Mouse (Mus musculus) lung, adult 2 months (tissue): ENCODE measurements at regions not wholly inside any gene's neighbourhood (a gene's known extent, or its start where the extent isn't known, plus 50 kb on each side); places are given as distances from the start of the nearest gene placed in this dataset.

Experiments used
- DNase-seq: peaks from one replicate; pipeline ENCODE4 v3.0.0; 2022
- H3K4me1 ChIP-seq: fragments of 200-500 bp; 2 replicates; pipeline ENCODE4 v1.6.1; 2011; ENCODE audit warnings: low read length; ENCODE audit not compliant: control insufficient read depth, insufficient read depth
- H3K4me3 ChIP-seq: fragments of 200-500 bp; replicated peaks from 2 replicates; pipeline ENCODE3; 2011; ENCODE audit warnings: low read depth, mild to moderate bottlenecking, control low read depth, low read length; ENCODE audit errors: extremely low read depth
- CTCF ChIP-seq: fragments of 200-500 bp; IDR thresholded peaks from 2 replicates; pipeline ENCODE4 v1.5.1; 2011; ENCODE audit warnings: mild to moderate bottlenecking, low read length, control low read depth; ENCODE audit not compliant: insufficient read depth
- POLR2A ChIP-seq: fragments of 200-500 bp; IDR thresholded peaks from 2 replicates; pipeline ENCODE4 v1.6.1; 2011; ENCODE audit warnings: low read depth, mild to moderate bottlenecking, control low read depth, low read length, borderline replicate concordance; ENCODE audit errors: extremely low read depth
- whole genome bisulfite sequencing: fragments of 180-500 bp; shearing (Covaris S2); methylation state at CpG from one replicate; pipeline ENCODE4 v1.1.7; 2018; 5-methylcytosine and 5-hydroxymethylcytosine counted together

GRCm38 (mm10) chr9:47374086-47374485, 155.9 kb upstream of the Cadm1 start:
- Histone ChIP-seq H3K4me1 (no peaks in the 10 kb centered on the region), H3K4me3 (no peak overlapping the region)
- TF ChIP-seq CTCF (no peak), POLR2A (no peak)
- no peak for DNase-seq
- WGBS: 98% methylated on average over 7 of the region's 7 CpGs

DNA sequence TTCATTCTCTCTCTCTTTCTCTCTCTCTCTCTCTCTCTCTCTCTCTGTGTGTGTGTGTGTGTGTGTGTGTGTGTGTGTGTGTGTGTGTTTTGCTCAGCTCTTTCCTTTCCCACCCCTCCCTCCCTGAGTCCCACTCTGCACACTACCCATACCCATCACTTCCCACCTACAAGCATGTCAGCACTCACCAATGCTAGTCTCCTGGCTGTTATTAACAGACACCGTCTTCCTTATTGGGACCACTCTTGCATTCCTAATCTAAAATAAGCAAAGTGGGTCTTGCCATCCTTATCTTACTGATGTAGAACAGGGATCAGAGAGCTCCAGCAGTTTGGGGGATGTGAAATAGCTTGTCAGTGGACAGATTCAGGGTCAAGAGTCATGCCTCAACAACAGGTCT, 153.3 kb upstream of the Cadm1 start:
- DNase-seq: no peak
- no peak overlapping the region for H3K4me3 ChIP-seq
- no peaks in the 10 kb centered on the region for H3K4me1 ChIP-seq
- WGBS: 82% methylated on average over 1 of the region's 1 CpGs
- no peak for TF ChIP-seq CTCF
- TF ChIP-seq POLR2A: no peak

- 86% methylated on average over 5 of the region's 5 CpGs for WGBS
- Histone ChIP-seq H3K4me3 (no peak overlapping the region), H3K4me1 (no peaks in the 10 kb centered on the region)
- TF ChIP-seq POLR2A: no peak
- no peak for TF ChIP-seq CTCF
- DNase-seq: no peak
Observed at GRCm38 (mm10) chr9:47378541-47378940, 151.4 kb upstream of the Cadm1 start.

DNA sequence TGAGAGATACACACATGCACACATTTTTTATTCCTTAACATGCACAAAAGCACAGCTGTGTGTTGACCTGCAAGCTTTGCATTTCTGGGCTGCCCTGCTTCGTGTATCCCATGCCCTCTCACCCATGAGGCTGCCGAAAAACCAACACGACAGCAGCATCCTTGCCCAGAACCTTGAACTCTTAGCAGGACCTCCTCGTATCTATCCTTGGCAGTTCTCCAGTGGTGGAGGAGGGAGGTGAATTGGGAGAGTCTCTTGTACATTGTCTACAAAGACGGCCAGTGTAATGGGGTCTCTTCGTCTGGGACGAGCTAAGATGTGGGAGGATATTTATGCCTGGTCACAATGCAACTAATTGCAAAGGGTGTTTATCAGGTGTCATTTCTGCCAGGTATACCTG, 149.6 kb upstream of the Cadm1 start:
- no peak for DNase-seq
- Histone ChIP-seq H3K4me3 (no peak overlapping the region), H3K4me1 (no peaks in the 10 kb centered on the region)
- 60% methylated on average over 7 of the region's 7 CpGs for WGBS
- TF ChIP-seq CTCF (no peak), POLR2A (no peak)

GRCm38 (mm10) chr9:47384185-47384854, 145.7 kb upstream of the Cadm1 start:
- no peaks in the 10 kb centered on the region for H3K4me1 ChIP-seq
- TF ChIP-seq POLR2A (no peak), CTCF (no peak)
- 67% methylated on average over 4 of the region's 4 CpGs for WGBS
- DNase-seq: no peak
- no peak overlapping the region for H3K4me3 ChIP-seq

DNA sequence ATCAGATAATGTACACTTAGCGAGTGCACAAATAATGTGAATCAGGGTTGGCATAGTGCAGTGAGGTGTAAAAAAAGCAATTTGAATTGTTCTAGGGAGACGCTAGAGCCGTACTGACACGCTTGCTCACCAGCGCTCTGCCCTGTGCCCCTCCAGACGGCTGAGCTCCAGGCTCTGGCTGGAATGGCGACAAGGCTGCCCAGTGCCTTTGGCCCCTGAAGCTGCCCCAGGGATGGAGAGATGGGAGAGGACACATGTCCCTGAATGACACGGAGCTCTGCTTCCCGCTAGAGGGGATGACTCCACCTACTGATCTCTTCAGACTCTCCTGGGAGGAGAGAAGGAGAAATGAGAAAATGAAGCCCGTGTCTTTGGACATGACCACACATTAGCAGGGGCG, 143.3 kb upstream of the Cadm1 start:
- Histone ChIP-seq H3K4me3 (no peak overlapping the region), H3K4me1 (no peaks in the 10 kb centered on the region)
- 75% methylated on average over 11 of the region's 11 CpGs for WGBS
- TF ChIP-seq POLR2A (no peak), CTCF (no peak)
- DNase-seq: no peak

DNA sequence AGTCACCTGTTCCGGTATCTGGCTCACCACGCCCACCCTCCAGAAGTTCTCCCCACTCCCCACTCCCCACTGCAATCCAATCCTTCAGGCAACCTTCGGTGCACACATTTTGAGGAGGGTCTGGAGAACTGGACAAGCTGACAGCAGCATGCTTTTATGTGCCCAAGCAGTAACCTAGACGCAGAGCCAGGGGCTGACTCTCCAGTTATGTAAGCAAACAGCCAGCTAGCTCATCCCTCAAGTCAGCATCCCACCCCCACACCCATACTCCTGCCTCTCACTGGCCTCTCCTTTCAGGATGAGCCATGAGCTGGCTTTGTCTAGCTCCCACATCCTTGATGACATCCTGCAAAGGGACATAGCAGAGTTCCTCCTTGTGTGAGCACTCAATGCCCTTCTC, 142.8 kb upstream of the Cadm1 start:
- TF ChIP-seq CTCF (no peak), POLR2A (no peak)
- WGBS: 52% methylated on average over 4 of the region's 4 CpGs

DNA sequence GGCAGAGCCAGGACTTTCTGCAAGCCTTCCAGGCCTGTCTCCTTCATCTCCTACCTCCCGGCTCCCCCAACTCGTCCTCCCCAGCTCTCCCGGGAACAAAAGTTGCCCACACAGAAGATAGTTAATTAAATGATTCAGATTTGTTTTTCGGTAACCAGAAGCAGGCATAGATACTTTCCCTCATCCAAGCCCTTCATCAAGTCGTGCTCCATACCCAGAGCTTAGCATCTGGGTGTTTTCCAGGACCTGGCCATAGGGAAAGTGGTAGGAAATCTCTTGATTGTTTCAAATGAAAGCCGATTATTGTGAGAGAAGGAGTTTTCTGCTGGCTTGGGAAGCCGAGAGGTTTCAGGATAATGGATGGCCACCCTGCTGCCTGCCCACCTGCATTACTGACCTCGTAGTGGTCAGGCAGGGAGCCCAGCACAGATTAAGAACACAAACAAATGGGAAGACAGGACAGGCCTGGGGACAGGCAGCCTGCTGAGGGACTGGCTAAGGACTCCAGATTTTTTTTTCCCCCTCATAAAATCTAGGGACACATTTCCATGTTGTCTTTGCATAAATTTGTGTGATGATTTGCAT, 142.2 kb upstream of the Cadm1 start:
- Histone ChIP-seq H3K4me3 (no peak overlapping the region), H3K4me1 (no peaks in the 10 kb centered on the region)
- DNase-seq: no peak
- TF ChIP-seq CTCF (no peak), POLR2A (no peak)
- WGBS: 71% methylated on average over 8 of the region's 8 CpGs

More for the DNA sequence above, 142.8 kb upstream of the Cadm1 start:
- no peak for DNase-seq
- no peaks in the 10 kb centered on the region for H3K4me1 ChIP-seq
- no peak overlapping the region for H3K4me3 ChIP-seq

- no peak for DNase-seq
- 93% methylated on average over 6 of the region's 6 CpGs for WGBS
- H3K4me1 ChIP-seq: no peaks in the 10 kb centered on the region
- H3K4me3 ChIP-seq: no peak overlapping the region
- TF ChIP-seq CTCF: no peak
- no peak for TF ChIP-seq POLR2A
Observed at GRCm38 (mm10) chr9:47389901-47390300, 140.1 kb upstream of the Cadm1 start.

DNA sequence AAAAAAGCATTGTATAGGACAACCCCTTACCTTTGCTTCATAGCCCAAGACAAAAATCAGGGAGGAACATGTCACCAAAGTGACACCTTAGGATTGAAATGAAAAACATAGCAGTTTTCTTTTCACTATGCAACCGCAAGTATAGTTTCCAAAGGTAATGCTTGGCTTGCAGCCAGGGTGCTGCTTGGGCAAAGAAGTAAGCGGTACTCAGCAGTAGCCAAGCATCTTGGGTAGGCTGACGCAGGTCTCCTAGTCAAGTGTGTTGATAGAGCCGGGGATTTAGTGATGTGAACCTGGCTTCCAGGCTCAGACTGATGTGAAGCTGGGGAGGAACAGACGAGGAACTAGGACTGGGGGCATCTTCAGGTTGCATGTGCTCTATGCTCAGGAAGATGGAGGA, 138.3 kb upstream of the Cadm1 start:
- TF ChIP-seq POLR2A (no peak), CTCF (no peak)
- 61% methylated on average over 5 of the region's 5 CpGs for WGBS
- DNase-seq: no peak

GRCm38 (mm10) chr9:47399598-47399997, 130.4 kb upstream of the Cadm1 start:
- TF ChIP-seq POLR2A (no peak), CTCF (no peak)
- 23% methylated on average over 2 of the region's 2 CpGs for WGBS
- no peak for DNase-seq
- Histone ChIP-seq H3K4me3 (no peak overlapping the region), H3K4me1 (no peaks in the 10 kb centered on the region)

More for the DNA sequence above, 138.3 kb upstream of the Cadm1 start:
- H3K4me1 ChIP-seq: no peaks in the 10 kb centered on the region
- H3K4me3 ChIP-seq: no peak overlapping the region
